Mouse (Mus musculus): ENCODE measurements around the gene Sstr2. TPM values are rescaled to one million over a fixed set of nuclear protein-coding genes. Genes with fewer than 3 reads are reported as not detected.

Sstr2 gene
- polyA plus RNA-seq, 1 experiment = not detected

- peaks cover 97% of the 10 kb centered on the region for H3K36me3 ChIP-seq (ENCODE audit: control insufficient read depth)
- TF ChIP-seq GATA1 (IDR thresholded peaks at IDR 0.05; ENCODE audit: low read length) (no peak), TAL1 (IDR thresholded peaks at IDR 0.05; ENCODE audit: low read length) (no peak)
- peaks cover 61% of the 10 kb centered on the region for H3K4me1 ChIP-seq (ENCODE audit: control insufficient read depth)
These were observed 55.5 kb downstream of the Sstr2 start for GRCm38 (mm10) chr11:113674595-113674994.

More at GRCm38 (mm10) chr11:113674595-113674994, 55.5 kb downstream of the Sstr2 start:
- Histone ChIP-seq H3K9me3 (ENCODE audit: control insufficient read depth, low read length) (no peaks in the 10 kb centered on the region), H3K27me3 (ENCODE audit: control insufficient read depth) (no peaks in the 10 kb centered on the region), H3K4me3 (replicated peaks) (no peak overlapping the region)

Other genes starting within 250 kb of the Sstr2 start
- gene Cog1, start 29.8 kb downstream of the Sstr2 start, polyA plus RNA-seq (2012) = 4.4 and 4.5 TPM in 2 replicates
- gene Slc39a11, start 30.7 kb downstream of the Sstr2 start, polyA plus RNA-seq (2012) = 0.04 and 0.08 TPM in 2 replicates
- 46.7 and 53.9 TPM in 2 replicates for gene Fam104a, start 64.8 kb downstream of the Sstr2 start, polyA plus RNA-seq (2012)
- gene D11Wsu47e, start 65.1 kb downstream of the Sstr2 start, polyA plus RNA-seq (2012) = 0.38 and 0.43 TPM in 2 replicates
- gene Cpsf4l, start 90.7 kb downstream of the Sstr2 start, polyA plus RNA-seq (2012) = not detected in 2 replicates
- 7.3 and 8.3 TPM in 2 replicates for gene Cdc42ep4, start 132.5 kb downstream of the Sstr2 start, polyA plus RNA-seq (2012)

Data from erythroblast, embryonic 14.5 days (primary cell).